Mouse (Mus musculus): ENCODE measurements around the gene Pde7b.

Pde7b gene

DNA sequence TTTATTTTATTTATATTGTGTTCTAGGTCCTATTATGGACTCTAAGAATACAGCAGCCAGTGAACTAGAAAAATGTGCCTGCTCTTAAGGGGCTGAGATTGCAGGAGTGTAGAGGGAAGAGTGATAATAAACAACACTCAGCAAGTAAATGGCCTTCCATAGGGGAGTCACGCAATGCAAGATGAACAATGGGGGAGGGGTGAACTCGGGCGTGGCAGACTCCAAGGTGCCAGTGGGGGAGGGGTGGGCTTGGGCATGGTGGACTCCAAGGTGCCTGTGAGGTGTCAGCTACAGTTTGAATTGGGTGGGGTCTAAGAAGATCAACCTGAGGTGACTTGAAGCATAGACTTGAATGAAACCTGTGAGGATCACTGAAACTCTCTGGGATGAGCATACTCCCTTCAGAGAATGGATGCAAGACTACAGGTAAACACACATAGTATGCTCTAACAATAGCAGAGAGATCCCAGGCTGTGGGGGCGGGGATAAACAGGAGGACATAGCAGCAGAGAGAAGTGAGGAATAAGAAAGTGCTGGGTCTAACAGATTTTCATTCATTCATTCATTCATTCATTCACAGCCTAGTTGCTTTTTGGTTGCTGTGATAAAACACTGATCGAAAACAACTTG is 230.9 kb downstream of the Pde7b start:
- DNase-seq (ENCODE audit: low read depth), result no peak

DNA sequence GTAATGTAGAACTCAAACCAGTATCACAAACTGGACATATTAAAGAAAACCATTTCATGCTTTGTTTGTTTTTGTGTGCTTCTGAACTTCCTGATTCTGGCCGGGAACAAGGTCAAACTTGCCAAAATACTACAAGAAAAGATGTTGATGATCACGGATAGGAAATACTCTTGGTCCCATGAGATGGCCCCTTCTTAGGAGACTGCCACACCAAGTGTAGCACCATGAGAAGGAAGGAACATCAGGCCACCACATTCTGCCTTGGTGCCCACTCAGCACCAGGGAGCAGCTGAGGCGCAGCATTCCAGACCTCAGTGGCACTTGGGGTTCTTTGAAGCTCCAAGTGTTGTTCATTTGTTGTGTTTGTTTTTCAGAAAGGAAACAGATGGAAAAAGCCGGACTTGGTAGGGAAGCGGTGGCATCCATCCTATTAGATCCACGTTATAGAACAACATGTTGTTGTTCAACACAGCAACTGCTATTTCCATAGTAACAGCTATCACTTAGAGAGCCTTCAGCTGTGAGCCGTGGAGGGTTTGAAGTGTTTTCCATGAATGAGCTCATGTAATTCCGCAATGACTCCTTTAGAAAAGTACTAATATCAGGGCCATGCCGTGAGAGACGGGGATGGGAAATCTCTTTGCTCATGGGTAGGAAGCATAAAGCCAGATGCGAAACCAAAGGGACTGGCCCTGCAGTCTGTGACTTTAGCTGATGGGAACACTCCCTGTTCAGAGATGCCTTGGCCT is 232.5 kb downstream of the Pde7b start:
- no peak for DNase-seq (ENCODE audit: low read depth)

DNA sequence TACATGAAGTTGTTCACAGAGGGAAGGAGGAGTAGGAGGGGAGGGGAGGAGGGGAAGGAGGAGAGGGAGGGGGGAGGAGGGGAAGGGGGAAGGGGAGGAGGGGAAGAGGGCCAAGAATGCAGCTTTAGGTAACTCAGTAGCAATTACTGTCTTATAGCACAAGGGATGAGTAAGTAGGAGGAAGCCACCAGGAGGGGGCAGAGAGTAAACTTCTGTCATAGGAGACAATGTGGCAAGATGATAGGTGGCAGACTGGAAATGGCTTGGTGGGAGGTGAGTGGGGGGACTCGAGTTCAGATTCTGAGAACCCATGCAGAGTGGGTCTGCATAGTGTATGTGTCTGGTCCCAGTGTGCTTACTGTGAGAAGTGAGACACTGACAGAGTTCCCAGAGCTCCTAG is 234.1 kb downstream of the Pde7b start:
- DNase-seq (ENCODE audit: low read depth), result no peak

DNA sequence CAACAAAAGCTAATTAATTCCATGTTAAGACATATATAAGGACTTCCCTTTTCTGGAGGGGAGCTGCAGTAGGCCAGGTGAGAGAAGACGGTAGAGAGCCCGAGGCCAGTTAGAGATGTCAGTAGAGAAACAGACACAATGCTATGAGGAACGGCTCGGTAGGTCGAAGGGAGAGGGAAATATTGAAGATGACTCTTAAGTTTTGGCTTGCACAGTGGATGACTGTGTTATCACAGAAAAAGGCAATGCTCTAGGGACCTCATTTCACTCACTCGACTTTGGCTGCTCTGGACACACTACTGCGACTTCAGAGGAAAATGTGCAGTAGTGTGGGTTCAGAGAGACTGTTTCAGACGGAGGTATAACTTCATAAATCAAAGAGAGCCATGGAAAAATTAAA is 234.6 kb downstream of the Pde7b start:
- no peak for DNase-seq (ENCODE audit: low read depth)

DNA sequence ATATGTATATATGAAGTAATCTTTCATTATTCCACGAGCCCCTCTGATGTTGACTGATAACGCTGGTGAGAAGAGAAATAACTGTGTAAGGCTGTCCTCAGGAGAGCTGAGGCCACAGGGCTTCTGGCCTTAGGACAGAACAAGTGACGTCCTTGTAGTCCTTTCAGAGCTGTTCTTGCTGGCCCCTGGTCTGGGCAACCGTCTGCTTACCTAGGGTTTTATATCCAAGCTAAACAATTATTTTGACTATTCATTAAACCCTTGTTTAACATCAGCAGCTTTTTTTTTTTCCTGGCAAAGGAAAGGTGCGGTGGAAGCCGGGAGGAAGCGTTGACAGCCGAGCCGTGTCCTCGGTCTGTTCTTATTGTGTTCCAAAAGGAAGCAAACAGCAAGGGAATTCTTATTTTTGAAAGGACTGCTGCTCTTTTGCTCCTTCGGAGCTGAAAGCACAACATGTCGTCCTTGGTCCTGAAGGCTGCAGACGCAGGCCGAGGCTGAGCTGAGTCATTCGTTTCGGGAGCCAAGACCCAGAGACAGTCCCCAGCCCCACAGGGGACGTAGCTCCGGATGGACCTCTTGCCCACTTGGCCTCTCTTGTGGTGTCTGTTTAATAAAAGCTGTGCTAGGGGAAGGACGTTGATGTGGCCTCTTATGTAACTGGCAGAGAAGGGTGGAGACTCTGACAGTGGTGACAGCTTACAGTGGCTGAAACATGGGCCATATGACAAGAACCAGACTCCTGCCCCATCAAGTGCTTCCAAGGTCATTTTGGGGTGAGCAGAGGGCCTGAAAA is 238.2 kb downstream of the Pde7b start:
- DNase-seq (ENCODE audit: low read depth), result no peak

DNA sequence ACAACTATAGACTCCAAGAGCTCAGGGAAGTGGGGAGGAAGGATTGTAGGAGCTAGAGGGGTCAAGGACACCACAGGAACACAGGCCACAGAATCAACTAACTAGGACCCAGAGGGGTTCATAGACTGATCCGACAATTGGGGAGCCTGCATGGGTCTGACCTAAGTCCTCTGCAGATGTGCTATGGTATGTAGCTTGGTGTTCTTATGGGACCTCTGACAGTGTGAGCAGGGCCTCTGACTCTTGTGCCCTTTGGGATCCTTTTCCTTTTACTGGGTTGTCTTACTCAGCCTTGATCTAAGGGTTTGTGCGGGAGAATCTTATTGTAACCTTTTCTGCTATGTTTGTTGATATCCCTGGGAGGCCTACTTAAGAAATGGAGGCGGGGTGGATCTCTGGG is 239.1 kb downstream of the Pde7b start:
- no peak for DNase-seq (ENCODE audit: low read depth)

DNA sequence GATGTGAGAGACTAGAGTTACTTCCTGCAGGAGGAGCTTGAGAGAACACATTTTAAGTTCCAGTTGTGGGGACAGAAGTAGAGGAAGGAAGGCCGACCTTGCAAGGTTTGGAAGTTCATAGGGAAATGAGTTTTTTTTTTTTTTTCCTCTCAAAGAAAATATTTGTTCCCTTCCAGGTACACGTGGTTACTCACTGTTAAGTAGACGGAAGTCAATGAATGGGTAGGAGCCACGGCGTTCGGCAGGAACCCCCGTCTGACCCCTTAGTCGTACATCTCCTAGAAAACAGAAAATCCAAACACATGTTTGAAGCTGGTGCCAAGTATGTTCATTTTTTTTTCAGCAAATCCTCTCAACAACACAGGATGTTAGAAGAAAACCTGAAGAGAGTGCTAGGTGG is 245.4 kb downstream of the Pde7b start:
- no peak for DNase-seq (ENCODE audit: low read depth)

DNA sequence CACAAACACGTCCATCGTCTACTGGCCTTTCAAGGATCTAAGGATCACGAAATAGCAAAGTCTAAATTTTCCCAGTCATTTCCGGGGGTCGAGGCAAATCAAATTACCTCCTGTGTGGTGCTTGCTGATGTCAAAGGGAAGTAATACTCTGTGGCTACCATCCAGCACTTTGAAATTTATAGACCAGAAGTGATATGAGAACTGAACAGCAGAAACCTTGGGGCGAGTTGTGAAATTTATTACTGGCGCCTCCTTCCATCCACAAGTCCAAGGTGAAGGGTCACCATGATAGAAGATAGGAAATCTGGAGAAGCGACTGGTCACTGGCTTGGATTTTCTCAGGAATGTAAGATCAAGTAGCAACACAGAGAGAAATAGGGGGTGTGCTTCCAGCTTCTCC is 246.4 kb downstream of the Pde7b start:
- DNase-seq (ENCODE audit: low read depth), result no peak

DNA sequence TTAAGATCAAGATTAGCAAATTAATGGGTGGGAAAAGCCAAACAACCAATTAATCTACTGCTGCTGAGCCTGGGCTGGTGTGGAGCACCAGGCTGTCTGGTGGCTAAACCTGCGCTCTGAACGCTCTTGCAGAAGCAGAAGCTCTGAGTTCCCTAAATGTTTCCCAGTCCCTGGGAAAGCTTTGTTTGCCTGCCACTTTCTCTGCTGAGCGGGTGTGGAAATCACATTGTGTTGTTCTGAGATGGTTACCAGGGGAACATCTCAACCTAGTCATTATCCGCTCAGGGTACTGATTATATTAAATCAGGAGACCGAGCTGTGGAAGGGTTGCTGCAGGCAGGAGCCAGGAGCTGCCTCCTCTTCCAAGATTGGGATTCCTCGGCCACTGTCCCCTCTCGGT is 250.0 kb downstream of the Pde7b start:
- DNase-seq (ENCODE audit: low read depth), result no peak

DNA sequence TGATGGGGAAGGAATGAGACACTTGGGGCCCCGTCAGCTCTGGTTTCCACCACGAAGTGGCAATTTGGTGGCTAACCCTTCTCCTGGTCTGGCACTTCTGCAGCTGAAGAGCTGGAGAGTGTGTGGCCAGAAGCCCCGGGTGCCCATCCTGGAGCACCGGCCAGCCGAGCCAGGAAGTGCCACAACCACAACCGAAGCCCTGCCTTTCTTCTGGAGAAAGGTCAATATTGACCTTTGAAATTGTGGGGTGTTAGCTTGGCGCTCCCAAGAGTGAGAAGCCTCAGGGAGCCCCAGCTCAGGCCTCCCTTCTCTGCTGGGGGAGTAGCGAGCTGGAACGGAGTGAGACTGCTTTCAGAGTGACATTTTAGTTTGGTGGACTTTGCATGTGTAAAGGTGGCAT is 250.8 kb downstream of the Pde7b start:
- DNase-seq (ENCODE audit: low read depth), result no peak

DNA sequence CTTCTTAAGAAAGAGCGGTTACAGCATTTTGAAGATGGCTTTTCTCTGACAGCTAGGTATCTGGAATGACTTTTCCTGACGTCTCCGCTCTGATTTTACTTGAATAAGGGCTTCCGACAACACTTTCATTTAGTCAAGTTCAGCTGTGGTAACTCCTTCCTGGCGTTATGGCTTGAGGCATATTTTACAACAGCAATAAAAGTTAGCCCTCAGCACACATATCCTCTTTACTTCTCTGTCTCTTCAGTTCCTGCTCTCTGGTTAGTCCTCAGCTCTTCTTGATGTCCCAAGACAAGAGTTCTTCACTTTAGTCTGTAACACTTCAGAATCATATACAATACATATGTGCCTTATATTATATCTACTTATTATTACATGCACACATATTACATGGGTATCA is 251.4 kb downstream of the Pde7b start:
- DNase-seq (ENCODE audit: low read depth), result no peak

DNA sequence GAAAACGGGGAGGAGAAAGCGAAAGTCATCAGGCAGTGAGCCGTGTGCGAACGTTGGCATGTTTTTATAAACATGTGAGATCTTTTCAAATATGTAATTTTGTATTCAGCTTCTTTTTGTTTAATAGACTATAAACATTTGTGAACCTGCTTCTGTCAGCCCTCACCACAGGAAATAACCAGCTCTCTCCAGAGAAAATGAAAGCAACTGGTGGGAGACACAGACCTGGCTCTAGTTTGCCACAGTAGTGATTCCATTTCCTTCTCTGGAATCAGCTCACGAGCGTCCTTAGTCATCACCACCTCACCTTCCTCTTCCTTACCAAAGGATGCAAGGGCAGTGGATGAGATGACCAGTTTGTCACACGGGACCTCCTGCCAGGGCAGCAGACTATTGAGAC is 252.9 kb downstream of the Pde7b start:
- DNase-seq (ENCODE audit: low read depth), result no peak

DNA sequence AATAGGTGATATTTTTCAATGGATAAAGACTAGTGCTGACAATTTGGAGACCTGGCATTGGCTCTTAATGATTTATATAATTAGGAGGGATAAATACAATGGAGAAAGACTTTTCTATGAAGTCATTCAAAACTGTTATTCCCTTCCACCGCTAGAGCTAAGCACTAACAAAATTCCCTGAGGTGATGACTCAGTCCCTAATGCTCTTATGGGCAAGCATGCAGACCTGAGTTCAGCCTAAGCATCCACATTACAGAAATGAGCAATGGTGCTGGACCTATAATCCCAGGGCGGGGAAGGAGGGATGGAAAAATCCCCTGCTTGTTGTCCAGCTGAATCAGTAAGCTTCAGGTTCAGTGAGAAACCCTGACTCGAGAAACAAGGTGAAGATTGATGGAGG is 260.2 kb downstream of the Pde7b start:
- DNase-seq (ENCODE audit: low read depth), result peak; percentile 56

DNA sequence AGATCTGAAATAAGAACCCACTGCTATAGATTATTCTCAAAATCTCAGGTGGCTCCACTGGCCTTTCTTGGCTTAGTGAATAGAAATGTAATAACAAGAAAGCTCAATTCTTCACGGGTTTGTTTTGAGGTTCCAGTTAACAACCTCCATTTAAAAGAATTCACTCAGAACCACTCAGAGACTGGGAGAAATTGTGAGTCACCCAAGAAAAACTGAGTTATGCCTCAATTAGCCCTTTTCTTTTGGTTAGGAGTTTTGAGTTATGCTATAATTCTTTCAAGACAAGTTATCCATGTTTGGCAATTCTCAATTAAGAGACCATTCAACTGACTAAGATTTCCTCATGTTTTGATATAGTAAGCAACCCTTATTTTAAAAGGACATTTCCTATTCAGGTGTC is 260.9 kb downstream of the Pde7b start:
- DNase-seq (ENCODE audit: low read depth), result no peak

DNA sequence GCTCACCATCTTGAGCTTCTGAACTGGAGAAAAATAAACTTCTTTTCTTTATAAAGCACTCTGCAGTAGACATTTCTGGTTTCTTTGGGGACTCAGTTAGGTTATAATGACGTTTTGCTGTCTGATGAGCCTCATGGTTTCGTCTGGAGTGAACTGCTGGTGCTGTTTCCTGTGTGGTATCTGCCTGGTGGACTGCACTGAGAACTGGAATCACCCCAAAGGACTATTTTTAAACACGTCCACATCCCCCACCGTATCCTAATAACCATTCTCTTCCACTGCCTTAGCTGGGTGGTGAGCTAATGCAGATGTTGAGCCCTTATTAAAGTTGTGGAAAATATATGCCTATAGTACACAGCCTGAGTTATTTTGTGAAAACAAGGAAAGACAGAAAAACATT is 262.3 kb downstream of the Pde7b start:
- DNase-seq (ENCODE audit: low read depth), result no peak

DNA sequence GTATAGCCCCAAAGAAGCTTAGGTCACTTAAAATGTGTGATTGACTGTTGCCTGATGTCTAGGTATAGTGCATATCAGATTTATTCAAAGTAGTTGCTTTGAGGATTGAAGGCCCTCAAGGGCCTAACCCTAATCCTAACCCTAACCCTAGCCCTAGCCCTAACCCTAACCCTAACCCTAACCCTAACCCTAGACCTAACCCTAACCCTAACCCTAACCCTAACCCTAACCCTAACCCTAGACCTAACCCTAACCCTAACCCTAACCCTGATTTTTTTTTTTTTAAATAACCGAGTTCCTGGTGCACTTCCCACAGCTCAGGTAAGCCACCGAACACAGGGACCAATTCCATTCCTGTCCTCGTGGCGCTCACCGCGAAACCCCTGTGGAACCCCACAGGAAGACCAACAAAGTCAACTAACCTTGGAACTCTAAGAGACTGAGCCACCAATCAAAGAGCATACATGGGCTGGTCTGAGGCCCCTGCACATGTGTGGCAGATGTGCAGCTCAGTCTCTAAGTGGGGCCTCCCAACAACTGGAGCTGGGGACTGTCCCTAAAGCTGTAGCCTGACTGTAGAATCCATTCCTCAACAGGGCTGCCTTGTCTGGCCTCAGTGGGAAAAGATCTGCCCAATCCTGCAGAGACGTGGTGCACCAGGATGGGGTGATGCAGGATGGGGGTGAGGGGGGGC is 265.1 kb downstream of the Pde7b start:
- no peak for DNase-seq (ENCODE audit: low read depth)

DNA sequence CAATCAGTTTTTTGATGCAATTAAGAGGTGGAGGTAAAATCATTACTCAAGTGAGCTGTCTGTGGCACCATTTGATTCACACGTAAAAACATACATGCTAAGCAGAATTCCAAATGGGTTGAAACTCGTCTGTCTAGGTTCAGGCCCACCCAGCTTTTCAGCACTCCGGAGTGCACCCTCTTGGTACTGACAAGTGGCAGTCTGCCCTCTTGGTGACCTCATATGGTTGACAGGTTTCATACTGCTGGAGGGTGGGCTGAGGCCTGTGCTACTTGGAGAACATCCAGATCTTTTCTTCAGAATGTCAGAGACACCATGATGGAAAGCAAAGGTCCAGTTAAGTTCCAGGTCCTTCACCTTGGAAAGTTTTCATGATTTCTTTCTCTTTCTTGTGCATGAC is 265.7 kb downstream of the Pde7b start:
- DNase-seq (ENCODE audit: low read depth), result no peak

DNA sequence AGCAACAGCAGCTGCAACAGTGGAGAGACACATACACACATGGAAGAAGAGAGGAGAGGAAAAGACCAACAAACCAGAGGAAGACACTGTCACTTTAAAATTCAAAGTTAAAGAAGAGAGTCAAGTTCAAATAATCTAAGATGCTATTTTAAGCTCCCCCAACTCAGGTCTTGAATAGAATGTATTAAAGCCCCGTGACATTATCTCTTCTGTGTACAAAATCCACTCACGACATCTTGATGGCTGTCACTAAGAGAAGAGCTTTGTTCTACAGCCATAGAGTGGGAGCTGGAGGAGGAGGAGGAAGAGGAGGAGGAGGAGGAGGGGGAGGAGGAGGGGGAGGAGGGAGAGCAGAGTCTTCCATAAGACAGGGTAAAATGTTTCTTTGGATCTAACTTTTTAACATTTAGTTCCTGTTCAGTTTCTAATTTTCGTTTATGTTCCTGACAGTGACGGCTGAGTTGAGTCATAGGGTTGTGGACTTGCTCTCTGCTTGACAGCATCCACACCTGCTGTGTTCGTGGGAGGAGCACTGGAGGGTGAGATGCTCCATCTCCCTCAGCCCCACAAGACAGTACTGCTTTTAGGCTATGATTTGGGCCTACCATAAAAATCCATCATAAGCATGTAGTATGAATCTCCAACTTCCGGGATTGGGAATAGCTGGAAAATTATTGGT is 270.4 kb downstream of the Pde7b start:
- no peak for DNase-seq (ENCODE audit: low read depth)

DNA sequence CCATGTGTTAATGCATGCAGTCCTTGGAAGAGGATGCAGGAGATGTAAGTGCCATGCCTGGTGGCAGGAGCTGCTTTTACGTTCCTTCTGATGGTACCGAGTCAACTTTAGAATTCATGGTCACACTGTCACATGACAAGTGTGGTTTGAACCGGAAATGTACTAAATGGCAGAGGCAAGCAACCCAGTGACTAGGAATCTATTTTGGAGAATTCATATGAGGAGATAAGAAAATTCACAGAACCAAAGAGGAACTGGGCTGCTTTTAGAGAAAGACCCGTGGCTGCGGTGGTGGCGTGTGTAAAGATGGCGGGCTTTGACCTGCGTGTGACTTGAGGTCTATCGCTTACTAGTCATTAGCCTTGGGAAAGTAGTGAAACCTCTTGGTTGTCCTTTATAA is 287.4 kb downstream of the Pde7b start:
- no peak for DNase-seq (ENCODE audit: low read depth)

DNA sequence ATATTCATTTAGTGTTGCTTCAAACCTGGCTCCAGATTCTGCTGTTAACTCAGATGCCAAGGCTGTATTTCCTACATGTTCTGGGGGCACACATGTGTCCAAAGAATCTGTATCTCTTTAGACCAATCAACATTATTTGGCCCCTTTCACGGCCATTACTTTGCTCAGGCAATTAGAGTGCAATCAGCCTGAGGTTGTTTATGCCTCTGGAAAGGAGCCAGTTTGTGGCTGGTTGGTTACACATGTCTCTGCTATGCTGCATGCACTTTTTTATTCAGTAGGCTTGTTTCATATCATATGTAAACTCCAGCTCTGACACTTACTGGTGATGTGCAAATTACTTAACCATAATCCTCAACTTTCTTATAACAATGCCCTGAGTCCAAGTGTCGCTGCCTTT is 287.9 kb downstream of the Pde7b start:
- DNase-seq (ENCODE audit: low read depth), result peak; percentile 8

DNA sequence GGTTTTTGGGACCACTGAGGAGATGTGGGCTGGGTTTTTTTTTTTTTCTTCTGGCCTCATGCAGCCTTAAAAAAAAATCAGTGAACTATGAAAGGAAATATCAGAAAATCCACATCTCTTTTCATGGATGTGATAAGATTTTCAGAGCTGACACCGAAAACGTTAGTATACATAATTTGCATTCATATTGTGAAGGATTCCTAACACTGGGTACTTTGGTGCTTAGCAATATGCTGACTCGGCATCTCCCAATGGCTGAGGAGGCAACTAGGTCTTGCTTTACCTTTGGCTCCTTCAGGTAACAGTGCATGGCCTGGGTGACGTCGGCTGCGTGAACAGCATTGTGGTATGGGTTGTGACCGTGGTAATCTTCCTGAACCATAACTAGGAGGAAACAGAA is 289.0 kb downstream of the Pde7b start:
- DNase-seq (ENCODE audit: low read depth), result no peak

DNA sequence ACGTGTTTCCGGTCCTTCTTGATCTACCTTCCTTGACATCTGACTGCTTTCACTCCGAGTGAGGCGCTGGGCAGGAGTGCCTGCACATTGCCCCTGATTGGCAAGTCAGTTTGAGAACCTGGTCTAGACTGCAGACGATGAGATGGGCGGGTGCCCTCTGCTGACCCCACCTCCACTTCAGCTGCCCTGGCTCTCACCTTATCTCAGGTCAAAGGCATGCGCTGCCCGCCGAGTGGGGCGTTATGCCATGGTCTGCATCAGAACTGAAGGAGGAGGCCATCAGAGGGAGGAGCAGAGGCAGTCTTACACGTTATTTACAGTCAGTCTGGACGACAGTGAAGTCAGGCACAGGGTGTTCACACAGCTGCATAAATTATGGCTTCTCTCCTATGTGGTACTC is 293.5 kb downstream of the Pde7b start:
- DNase-seq (ENCODE audit: low read depth), result no peak

Measured in NIH3T3 (cell line).